Mouse (Mus musculus): Measurements from ENCODE around the gene Slc12a4.
"Not testable (repeated sequence)": the region's sequence is repeated elsewhere in the genome, so short reads cannot be mapped to it uniquely, and the experiment has no call there.

The Slc12a4 gene

DNA sequence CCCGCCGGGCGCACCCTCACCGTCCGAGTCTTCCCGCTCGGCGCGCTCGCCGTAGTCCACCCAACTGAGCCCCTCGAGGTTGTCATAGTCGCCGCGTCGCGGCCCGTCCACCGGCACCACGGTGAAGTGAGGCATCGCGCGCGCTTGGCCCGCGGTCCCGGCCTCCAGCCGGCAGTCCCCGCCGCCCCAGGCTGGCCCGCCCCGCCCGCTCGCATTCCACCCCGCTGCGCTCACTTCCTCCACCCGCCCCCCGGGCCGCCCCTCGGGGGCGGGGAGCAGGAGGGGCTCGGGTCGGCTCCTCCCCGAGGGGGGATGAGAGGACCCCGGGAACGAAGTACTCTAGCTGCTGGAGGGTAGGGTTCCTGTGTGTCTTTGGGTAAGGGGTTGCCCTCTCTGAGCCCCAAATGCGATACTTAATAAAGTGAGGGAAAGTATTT lies at the start of gene Slc12a4:
Slc12a4 (minus strand) TSS at position 193 of the 437 bp plus-strand sequence.
- peak; percentile 54 for DNase-seq (ENCODE audit: low spot score)

DNA sequence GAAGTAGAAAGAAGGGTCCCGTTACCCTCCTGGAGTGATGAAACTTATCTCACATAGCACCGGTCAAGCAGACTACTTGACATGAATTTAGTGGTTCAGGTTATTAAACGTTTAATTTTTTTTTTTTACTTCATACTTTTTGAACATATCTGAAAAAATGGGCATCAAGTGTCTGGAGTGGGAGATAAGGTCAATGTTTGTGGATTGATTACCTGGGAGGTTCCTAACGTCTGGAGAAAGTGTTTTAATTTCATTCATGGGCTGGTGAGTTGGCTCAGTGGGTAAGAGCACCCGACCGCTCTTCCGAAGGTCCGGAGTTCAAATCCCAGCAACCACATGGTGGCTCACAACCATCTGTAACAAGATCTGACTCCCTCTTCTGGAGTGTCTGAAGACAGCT lies 46.3 kb upstream of the Slc12a4 start:
- DNase-seq (ENCODE audit: low spot score): not testable (repeated sequence)

DNA sequence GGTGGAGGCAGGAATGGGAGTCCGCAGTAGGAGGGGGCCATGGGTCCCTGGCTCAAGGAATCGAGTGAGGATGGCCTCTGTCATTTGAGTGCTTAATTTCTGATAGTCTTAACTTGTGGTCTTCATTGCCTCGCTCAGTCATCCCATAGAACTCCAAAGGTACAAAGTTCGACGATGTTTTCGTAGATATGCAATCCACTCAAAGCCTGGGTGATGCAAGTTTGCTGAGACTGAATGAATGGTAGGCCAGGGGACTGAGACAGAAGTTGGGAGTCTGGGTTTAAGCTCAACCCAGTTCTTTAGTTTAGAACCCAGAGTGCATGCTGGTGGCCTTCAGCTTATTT lies 45.7 kb upstream of the Slc12a4 start, which contains the start of gene Ddx28:
Ddx28 (minus strand) TSS at position 240 of the 344 bp plus-strand sequence.
- no peak for DNase-seq (ENCODE audit: low spot score)

DNA sequence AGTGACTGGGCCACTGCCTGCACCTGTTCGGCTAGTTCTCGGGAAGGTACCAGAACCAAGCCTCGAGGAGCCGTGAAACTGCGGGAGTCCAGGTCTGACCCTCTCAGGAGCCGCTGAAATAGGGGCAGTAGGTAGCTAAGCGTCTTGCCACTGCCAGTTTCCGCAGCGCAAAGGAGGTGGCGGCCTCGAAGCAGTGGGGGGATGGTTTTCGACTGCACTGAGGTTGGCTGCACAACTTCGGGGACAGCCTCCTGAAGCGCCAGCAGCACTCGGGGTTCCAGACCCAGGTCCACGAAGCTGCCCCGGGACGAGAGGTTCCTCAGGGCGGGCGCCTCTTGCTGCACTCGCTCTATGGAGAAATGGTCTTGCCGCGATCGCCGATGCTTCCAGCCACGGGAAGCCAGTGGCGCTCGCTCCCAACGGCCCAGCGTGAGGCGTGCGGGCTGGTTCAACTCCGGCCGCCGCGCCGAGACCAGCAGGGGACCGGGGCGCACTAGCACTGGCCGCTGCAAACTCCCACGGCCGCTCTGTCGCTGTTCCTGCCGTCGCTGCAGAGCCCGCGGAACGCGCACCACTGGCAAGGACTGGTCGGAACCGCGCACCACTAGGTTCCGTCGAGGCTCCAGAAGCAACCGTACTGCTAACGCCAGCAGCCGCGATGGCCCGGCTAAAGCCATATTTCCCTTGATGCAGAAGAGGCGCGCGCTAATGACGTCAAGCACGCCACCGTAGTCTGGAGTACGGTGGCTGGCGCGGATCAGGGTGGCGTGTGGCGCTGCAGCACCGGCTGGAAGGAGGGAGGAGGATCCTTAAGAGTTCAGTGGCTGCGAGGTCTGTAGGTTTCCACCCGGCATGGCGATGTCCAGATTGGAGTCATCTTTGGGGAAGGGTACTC lies 45.1 kb upstream of the Slc12a4 start:
- DNase-seq (ENCODE audit: low spot score): peak; percentile 78

DNA sequence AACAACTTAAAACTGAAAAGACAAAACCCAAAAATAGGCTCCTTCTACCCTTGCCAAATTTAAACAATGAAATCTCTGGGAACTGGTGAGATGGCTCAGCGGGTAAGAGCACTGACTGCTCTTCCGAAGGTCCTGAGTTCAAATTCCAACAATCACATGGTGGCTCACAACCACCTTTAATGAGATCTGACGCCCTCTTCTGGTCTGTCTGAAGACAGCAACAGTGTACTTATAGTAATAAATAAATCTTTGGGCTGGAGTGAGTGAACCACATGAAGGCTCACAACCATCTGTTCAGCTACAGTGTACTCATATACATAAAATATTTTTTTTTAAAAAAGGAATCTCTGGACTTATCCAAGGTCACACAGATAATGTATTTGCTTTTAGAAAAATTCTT lies 42.0 kb upstream of the Slc12a4 start:
- not testable (repeated sequence) for DNase-seq (ENCODE audit: low spot score)

DNA sequence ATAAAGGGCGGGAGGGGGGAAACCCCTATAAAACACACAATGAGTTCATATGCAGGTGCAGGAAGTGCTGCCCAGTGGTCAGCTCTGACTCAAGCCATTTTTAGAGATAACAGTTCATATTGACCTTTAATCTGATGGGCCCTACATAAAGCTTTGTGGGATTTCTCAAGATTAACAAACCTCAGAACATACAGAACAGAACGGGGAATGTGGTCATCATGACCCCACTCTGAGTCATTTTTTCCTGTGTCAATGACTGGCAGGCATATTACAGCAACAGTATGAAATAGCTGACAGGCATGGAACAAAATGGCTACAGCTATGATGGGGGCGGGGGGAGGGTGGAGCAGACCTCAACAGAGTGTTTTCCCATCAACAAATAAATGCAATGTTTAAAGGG lies 41.2 kb upstream of the Slc12a4 start:
- no peak for DNase-seq (ENCODE audit: low spot score)

DNA sequence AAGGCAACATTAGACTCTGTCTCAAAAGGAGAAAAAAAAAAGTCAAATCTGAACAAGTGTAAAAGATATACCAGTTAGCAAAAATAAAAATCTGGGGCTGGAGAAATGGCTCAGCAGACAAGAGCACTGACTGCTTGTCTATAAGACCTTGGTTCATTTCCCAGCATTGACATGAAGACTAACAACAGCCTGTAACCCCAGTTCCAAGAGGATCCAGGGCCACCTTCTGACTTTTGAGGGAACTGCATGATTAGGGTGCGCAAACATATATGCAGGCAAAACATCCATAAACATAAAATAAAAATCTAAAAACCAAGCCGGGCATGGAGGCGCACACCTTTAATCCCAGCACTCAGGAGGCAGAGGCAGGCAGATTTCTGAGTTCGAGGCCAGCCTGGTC lies 40.5 kb upstream of the Slc12a4 start:
- DNase-seq (ENCODE audit: low spot score): no peak

DNA sequence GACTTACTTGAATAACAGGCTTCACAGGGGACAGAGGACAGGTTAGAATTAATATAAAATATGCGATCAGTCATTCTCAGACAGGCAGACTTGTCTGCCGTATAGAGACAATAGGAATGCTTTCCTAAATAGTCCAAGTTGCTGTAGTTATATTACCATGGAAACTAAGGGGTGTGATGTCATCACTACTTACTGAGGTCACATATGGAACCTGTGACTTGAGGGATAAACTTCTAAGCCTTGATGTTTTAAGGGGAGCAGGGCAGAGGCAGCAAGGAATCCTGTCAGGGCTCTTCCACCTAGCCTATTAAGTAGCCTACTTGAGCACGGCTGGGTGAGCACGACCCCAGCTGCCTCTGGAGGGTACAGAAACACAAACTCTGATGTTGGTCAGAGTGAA lies 40.0 kb upstream of the Slc12a4 start, which contains the start of gene Dpep2nb:
Dpep2nb (minus strand) TSS at position 101 of the 400 bp plus-strand sequence.
- no peak for DNase-seq (ENCODE audit: low spot score)

DNA sequence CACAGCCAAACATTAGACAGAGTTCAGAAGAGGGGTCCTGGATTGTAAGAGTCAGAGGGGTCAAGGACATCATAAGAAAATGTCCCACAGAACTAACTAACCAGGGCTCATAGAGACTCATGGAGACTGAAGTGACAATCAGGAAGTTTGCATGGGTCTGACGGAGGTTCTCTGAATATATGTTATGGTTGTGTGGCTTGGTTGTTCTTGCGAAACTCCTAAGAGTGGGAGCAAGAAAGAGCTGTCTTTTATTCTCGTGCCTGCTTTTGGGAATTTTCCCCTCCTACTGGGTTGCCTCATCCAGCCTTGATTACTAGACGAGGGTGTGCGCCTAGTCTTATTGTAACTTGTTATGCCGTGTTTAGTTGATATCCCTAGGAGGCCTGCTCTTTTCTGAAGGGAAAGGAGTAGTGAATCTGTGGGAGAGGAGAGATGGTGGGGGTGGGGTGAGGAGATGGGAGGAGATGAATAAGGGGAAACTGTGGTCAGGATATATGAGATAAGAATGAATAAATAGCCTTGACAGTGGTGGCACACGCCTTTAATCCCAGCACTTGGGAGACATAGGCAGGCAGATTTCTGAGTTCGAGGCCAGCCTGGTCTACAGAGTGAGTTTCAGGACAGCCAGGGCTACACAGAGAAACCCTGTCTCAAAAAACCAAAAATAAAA lies 38.8 kb upstream of the Slc12a4 start:
- DNase-seq (ENCODE audit: low spot score): no peak

DNA sequence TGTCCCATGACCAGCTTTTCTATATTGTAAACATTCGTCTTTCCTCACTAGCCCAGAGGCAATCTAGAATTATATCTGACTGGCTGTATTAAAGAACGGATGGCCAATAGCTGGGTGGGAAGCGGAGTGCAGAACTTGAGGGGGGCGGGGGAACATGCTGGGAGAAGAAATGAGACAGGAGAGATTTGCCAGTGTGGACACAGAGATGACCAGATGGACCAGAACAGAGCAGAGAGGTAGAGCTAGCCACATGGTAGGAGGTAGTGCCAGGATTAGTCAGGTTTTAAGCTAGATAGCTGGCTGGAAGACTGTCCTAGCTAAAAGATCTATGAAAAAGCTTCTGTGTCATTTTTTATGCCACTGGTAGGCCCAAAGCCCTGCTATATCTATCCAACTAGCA lies 36.0 kb upstream of the Slc12a4 start:
- no peak for DNase-seq (ENCODE audit: low spot score)

DNA sequence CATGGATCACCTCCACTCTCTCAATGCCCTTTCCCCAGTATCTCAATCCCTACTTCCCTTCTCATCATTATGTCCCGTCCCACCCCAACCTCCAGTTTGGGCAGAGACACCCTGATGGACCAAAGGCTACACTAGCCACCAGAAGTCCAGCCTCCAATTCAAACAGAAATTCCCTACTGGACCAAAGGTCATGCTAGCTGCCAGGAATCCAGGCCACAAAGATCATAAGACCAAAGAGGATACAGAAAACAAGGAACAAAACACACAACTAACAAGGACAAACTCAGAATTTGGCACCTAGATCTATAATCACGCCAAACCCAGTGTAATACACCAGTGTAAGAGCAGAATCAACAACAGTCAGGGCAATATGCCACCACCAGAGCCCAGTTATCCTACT lies 33.1 kb upstream of the Slc12a4 start:
- DNase-seq (ENCODE audit: low spot score): no peak

DNA sequence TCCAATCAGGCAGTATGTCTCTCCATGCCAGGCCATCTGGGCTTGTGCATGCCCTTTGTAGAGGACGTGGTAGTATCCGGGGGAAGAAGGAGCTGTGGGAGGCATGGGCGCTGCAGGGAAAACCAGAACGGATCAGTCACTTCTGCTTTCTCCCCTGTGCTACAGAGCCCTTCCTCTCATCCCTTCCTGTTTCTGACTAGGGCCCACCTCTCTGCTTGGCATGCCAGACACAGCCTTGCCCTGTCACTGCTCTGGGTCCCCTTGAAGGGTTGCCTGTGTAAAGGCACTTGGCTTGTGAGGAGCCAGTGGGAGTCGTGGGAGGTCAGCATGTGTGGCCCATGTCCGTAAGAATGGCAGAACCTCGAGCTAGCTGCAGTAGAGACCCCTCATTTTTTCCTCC lies 30.5 kb upstream of the Slc12a4 start:
- no peak for DNase-seq (ENCODE audit: low spot score)

DNA sequence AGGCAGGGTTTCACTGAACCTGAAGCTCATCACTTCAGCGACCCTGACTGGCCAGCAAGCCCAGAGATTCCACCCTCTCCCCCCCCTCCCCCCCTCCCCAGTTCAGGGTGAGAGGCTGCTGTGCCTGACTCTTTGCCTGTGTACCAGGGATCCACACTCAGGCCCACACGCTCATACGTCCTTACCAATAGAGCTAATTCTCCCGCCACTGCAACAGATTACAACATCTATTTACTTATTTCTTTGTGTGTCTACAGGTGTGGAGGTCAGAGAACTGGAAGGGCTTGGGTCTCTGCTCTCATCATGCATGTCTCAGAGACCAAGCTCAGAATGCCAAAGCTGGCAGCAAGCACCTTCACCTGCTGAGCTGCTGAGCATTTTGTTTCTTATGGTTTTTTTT lies 27.3 kb upstream of the Slc12a4 start:
- DNase-seq (ENCODE audit: low spot score): no peak

DNA sequence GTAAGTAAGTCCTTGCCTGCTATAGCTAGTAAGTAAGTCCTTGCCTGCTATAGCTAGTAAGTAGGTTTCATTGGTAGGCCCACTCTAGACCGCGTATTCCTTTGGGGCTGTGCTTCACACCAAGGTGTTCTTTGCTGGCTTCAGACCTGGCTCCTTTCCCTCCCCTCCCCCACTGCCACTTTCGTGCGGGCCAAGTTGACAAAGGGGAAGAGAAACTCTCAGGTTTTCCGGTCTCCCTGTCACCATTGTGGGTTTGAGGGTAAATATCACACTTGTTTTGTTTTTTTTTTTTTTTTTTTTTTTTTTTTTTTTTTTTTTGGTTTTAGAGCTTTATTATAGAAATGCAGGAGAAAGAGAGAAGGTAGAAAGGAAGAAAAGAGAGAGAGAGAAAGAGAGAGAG lies 26.6 kb upstream of the Slc12a4 start:
- DNase-seq (ENCODE audit: low spot score): no peak

DNA sequence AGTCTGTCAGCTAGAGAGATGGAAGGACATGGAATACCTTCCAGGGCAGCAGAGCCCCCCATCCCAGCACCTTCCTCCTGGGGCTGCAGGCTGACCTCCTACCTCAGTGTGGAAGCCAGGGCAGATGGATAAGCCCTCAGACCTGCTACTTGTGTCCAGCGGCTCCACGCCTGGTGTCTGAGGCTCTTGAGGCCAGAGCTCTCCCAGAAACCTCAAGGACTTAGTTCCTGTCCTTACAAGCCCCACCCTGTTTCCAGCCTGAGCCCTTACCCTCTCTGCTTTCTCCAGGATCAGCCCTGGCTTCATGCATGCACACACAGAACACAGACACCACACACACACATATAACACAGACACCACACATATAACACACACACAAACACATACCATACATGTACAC lies 25.6 kb upstream of the Slc12a4 start:
- no peak for DNase-seq (ENCODE audit: low spot score)

DNA sequence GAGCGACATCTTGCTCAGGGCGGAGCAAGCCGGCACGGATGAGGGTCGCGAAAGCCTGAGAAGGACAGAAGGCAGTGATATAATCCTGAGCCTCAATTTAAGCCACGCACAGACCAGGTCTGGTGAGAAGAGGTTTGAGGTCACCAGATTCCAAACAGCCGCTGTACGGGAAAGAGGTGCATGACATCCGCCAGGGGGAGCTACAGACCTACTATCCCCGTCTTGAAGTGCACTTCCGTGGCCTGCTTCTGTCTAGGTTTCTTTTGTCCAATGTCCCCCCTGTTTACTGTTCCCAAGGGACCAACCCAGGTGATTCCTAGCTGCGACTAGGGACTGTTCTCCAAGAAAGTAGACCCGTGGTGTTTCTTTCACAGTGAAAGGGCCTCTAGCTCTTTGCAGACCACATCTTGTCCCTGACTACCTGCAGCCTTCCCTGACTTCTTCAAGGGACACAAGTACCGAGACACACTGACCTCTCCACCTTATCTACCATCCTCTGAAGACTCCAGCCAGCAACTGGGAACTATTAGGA lies 25.0 kb upstream of the Slc12a4 start, which contains the start of gene Dus2:
Dus2 (plus strand) TSS at position 482 of the 532 bp plus-strand sequence.
- DNase-seq (ENCODE audit: low spot score): peak; percentile 46

DNA sequence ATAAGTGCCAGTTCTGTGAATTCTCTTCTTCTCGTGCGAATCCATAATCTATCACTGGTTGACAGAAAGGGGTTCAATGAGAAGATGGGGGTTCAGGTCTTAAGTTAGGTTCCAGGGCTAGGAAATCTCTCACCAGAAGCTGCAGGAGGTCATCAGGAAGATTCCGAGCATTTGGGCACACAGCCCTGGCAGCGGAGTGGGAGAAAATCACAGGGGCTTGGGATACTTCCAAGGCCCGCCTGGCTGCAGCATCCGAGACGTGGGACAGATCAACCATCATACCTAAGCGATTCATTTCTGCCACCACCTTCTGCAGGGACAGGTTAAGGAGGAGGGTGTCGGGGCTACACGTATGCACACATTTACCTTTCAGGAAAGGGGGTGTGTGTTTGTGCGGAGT lies 22.6 kb upstream of the Slc12a4 start:
- DNase-seq (ENCODE audit: low spot score): no peak

DNA sequence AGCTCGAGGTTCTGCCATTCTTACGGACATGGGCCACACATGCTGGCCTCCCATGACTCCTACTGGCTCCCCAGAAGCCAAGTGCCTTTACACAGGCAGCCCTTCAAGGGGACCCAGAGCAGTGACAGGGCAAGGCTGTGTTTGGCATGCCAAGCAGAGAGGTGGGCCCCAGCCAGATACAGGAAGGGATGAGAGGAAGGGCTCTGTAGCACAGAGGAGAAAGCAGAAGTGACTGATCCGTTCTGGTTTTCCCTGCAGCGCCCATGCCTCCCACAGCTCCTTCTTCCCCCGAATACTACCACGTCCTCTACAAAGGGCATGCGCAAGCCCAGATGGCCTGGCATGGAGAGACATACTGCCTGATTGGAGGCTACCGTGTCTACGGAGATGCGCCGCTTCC lies 17.5 kb upstream of the Slc12a4 start:
- DNase-seq (ENCODE audit: low spot score): not testable (repeated sequence)

DNA sequence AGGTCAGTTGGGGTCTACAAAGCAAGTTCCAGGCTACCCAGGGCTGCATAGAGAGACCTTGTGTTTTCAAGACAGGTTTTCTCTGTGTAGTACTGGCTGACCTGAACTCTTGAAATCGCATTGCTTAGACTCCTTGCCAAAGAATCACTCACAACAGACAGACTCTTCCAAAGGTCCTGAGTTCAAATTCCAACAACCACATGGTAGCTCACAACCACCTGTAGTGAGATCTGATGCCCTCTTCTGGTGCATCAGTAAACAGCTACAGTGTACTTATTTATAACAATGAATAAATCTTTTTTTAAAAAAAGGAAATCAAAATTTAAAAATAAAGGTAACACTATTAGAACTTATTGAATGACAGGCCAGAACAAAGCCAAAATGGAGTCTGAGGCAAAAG lies 15.2 kb upstream of the Slc12a4 start:
- no peak for DNase-seq (ENCODE audit: low spot score)

DNA sequence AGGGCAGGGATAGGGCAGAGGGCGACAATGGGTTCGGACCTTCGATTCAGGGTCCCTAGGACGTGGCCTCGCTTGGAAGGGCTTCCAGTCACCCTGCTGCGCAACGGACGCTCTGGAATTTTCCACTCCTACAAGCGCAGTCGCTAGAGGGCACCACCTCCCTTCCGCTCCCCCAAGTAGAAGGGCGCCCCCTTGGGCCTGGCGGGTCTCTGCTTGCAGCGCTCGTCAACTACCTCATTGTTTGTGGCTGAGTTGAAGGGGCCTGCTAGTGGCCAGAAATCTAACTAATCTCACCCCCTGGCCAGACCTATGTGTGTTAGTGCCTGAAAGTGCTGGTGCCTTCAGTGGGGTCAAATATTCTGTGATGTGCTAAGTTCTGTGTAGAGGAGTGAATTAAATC lies 13.4 kb upstream of the Slc12a4 start, which contains the start of gene Dpep3:
Dpep3 (minus strand) TSS at position 105 of the 400 bp plus-strand sequence.
- no peak for DNase-seq (ENCODE audit: low spot score)

DNA sequence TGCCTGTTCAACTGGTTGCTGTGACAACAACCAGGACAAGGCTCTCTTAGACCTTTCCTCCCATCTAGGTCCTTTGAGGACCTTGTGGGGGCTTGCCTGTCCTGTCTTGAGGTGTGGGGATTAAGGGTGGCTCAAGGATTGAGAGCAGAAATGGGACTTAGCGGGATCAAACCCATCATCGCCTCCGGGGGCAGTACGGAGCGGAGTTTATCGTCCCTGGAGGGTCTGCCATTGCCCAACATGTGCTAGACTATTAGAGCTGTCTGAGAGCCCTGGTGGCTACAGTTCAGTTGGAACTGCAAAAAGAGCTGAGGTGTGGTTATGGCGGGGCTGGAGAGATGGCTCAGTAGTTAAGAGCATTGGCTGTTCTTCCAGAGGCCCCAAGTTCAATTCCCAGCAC lies 9.5 kb upstream of the Slc12a4 start:
- DNase-seq (ENCODE audit: low spot score): no peak

DNA sequence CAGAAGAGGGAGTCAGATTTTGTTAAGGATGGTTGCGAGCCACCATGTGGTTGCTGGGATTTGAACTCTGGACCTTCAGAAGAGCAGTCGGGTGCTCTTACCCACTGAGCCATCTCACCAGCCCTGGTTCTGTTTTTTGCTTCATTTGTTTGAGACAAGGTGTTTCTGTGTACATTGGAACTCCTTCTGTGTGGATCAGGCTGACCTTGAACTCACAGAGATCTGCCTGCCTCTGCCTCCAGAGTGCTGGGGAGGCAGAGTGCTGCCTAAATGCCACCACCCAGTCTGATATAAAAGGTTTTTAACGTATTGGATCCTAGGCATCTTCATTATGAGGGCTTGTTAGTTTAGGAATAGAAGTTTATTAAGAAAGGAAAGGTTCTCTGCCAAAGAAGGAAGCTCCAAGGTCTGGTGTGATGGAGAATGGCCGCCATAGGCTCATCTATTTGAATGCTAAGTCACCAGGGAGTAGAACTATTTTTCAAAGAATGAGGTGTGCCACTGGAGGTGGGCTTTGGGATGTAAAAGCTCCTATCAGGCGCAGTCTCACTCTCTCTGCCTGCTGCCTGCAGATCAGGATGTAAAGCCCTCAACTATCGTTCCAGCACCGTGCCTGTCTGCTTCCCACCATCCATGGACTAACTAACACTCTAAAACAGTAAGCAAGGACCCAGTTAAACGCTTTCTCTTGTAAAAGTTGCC lies 5.3 kb upstream of the Slc12a4 start:
- no peak for DNase-seq (ENCODE audit: low spot score)

All from ovary, postnatal 10 days (tissue).